Mouse (Mus musculus) cerebellum, postnatal 10 days (tissue): Measurements from ENCODE around the gene Bdh1.
"Not testable (repeated sequence)": the region's sequence is repeated elsewhere in the genome, so short reads cannot be mapped to it uniquely, and the experiment has no call there.

ENCODE experiments used
- DNase-seq, 2 experiments: peaks; one replicate each; pipeline ENCODE4 v3.0.0; 2021; ENCODE audit warnings: mixed read lengths in 2 of 2

The Bdh1 gene

GRCm38 (mm10) chr16:31465630-31466029, 43.5 kb downstream of the Bdh1 start:
- DNase-seq: peak; percentile 62 to 63

GRCm38 (mm10) chr16:31466106-31466505, 44.0 kb downstream of the Bdh1 start:
- DNase-seq: no peak

GRCm38 (mm10) chr16:31470819-31471218, 48.7 kb downstream of the Bdh1 start:
- DNase-seq: not testable (repeated sequence)

- DNase-seq: no peak
Measured at GRCm38 (mm10) chr16:31471994-31472393, 49.9 kb downstream of the Bdh1 start.

GRCm38 (mm10) chr16:31473226-31473625, 51.1 kb downstream of the Bdh1 start:
- DNase-seq: no peak

GRCm38 (mm10) chr16:31475123-31475968, 53.3 kb downstream of the Bdh1 start:
- peak; percentile 90 to 92 for DNase-seq

GRCm38 (mm10) chr16:31476872-31477603, 55.0 kb downstream of the Bdh1 start:
- peak; percentile 53 to 64 for DNase-seq

- DNase-seq: peak; percentile 52
Measured at GRCm38 (mm10) chr16:31485336-31485735, 63.3 kb downstream of the Bdh1 start.

GRCm38 (mm10) chr16:31487266-31487665, 65.2 kb downstream of the Bdh1 start:
- DNase-seq: no peak

GRCm38 (mm10) chr16:31489096-31489495, 67.0 kb downstream of the Bdh1 start:
- no peak for DNase-seq

GRCm38 (mm10) chr16:31490967-31491366, 68.9 kb downstream of the Bdh1 start:
- peak; percentile 44 to 62 for DNase-seq

- DNase-seq: peak; percentile 61 to 72
Measured at GRCm38 (mm10) chr16:31492921-31493549, 71.0 kb downstream of the Bdh1 start.

- peak; percentile 42 to 54 for DNase-seq
Measured at GRCm38 (mm10) chr16:31493550-31493965, 71.5 kb downstream of the Bdh1 start.

GRCm38 (mm10) chr16:31493991-31494390, 71.9 kb downstream of the Bdh1 start:
- DNase-seq: peak; percentile 79 to 87

GRCm38 (mm10) chr16:31495356-31495755, 73.3 kb downstream of the Bdh1 start:
- DNase-seq: peak; percentile 60 to 67

- no peak for DNase-seq
Measured at GRCm38 (mm10) chr16:31495769-31496168, 73.7 kb downstream of the Bdh1 start.

GRCm38 (mm10) chr16:31498336-31498735, 76.3 kb downstream of the Bdh1 start:
- DNase-seq: no peak

- DNase-seq: no peak
Measured at GRCm38 (mm10) chr16:31499021-31499420, 76.9 kb downstream of the Bdh1 start.

GRCm38 (mm10) chr16:31499681-31500310, 77.7 kb downstream of the Bdh1 start:
- DNase-seq: peak in 1 of 2 experiments; percentile 38

- peak; percentile 44 to 45 for DNase-seq
Measured at GRCm38 (mm10) chr16:31500532-31500931, 78.5 kb downstream of the Bdh1 start.

- DNase-seq: peak; percentile 45 to 49
Measured at GRCm38 (mm10) chr16:31500969-31501750, 79.1 kb downstream of the Bdh1 start.
